In genomic region chr14:20811236-20811635, GRCm38 (mm10) we compare ENCODE assay signal across 23 mouse cellular contexts. TPM values are rescaled to one million over a fixed set of nuclear protein-coding genes. Genes with fewer than 3 reads are reported as not detected.
DNase-seq lines count a peak whose midpoint lies in the region; ATAC-seq lines count a peak whose summit lies in the region.
"Had no signal": no experiment of that assay in that cellular context is flagged by ENCODE, and none has a peak within 500 bp of the region (broad histone marks: within the 10 kb centered on the region; RNA-seq: fewer than 3 reads in every experiment).

No protein-coding gene starts in this region.

- DNase-seq in 416B (ENCODE audit: low read depth) (peak; percentile 89), MN1 (ENCODE audit: low spot score) (no peak)
- DNase-seq in natural killer cell, adult 2 months (ENCODE audit: low spot score in 2 of 2), result peak; percentile 29 to 52
- DNase-seq in kidney, postnatal 14 days, result no peak
- DNase-seq in lung, adult 18-20 months, result no peak
- DNase-seq: cerebellum, adult 9-10 months; gastrocnemius, postnatal 36 days; heart, postnatal 36 days; kidney, adult 9 months; kidney, postnatal 25 days; liver, postnatal 0 days; lung, postnatal 10 days had no signal

- H3K36me3 ChIP-seq in macrophage (ENCODE audit: inconsistent target), result no peaks in the 10 kb centered on the region
- H3K36me3 ChIP-seq: embryonic facial prominence, embryonic 10.5 days; forebrain, embryonic 10.5 days; G1E; heart, embryonic 15.5 days; hindbrain, embryonic 15.5 days; limb, embryonic 12.5 days had no signal

- 31% methylated on average over 8 of the region's 8 CpGs for WGBS in macrophage (ENCODE audit: missing documents)

- no peak overlapping the region for H3K4me3 ChIP-seq in macrophage (ENCODE audit: inconsistent target)
- H3K4me3 ChIP-seq: embryonic facial prominence, embryonic 10.5 days; forebrain, embryonic 10.5 days; heart, embryonic 15.5 days; hindbrain, embryonic 15.5 days; layer of hippocampus, adult 2 months; limb, embryonic 12.5 days had no signal

- peak overlapping the region; percentile 21; the same call in 1 of the 2 replicates for H3K27ac ChIP-seq in macrophage
- H3K27ac ChIP-seq: embryonic facial prominence, embryonic 10.5 days; forebrain, embryonic 10.5 days; heart, embryonic 15.5 days; hindbrain, embryonic 15.5 days; layer of hippocampus, adult 2 months; limb, embryonic 12.5 days had no signal

- ATAC-seq in CD4-positive, CD25-positive, alpha-beta regulatory T cell, adult 4 months, result peak; percentile 45
- ATAC-seq: intestine, embryonic 16.5 days; liver, postnatal 0 days; midbrain, embryonic 16.5 days had no signal

- no peaks in the 10 kb centered on the region for H3K79me2 ChIP-seq in macrophage (ENCODE audit: inconsistent target)

RNA-seq across cellular contexts. Expression of gene Camk2g, which starts 17.3 kb away (rescaled TPM):
- polyA plus RNA-seq in CD4-positive, CD25-positive, alpha-beta regulatory T cell, adult 4 months (2017; shearing (Covaris generic)), result 10 to 100 TPM; 32.6 to 37.8 TPM
- 100 to 1,000 TPM in 3 of 26 experiments, 10 to 100 TPM in 23; 14.3 to 109 (median 64.6) TPM for total RNA-seq in macrophage (2018; cell fraction: chromatin; rRNA removed)
- 10 to 100 TPM in 19 of 26 experiments, 1 to 10 TPM in 7; 4.5 to 18.4 (median 13.5) TPM for total RNA-seq in macrophage (2018; cell fraction: cytosol; rRNA removed)
- total RNA-seq in macrophage (2018; cell fraction: nucleus; rRNA removed), result 10 to 100 TPM in 25 of 26 experiments, 1 to 10 TPM in 1; 7.4 to 72.9 (median 29.9) TPM
- polyA plus RNA-seq in macrophage (2018), result 12.2 to 24.7 TPM (median 16.2 TPM) in 3 replicates

RNA-seq across cellular contexts. Expression of gene Plau, which starts 25.2 kb away (rescaled TPM):
- not detected for polyA plus RNA-seq in CD4-positive, CD25-positive, alpha-beta regulatory T cell, adult 4 months (2017; shearing (Covaris generic))
- 100 to 1,000 TPM in 7 of 26 experiments, 10 to 100 TPM in 18, 1 to 10 TPM in 1; 9.6 to 345 (median 38.2) TPM for total RNA-seq in macrophage (2018; cell fraction: chromatin; rRNA removed)
- 100 to 1,000 TPM in 7 of 26 experiments, 10 to 100 TPM in 19; 41.3 to 309 (median 83.1) TPM for total RNA-seq in macrophage (2018; cell fraction: cytosol; rRNA removed)
- total RNA-seq in macrophage (2018; cell fraction: nucleus; rRNA removed), result 100 to 1,000 TPM in 13 of 26 experiments, 10 to 100 TPM in 13; 32.6 to 727 (median 100) TPM
- 44.2 to 693 TPM (median 52.7 TPM) in 3 replicates for polyA plus RNA-seq in macrophage (2018)
- polyA plus RNA-seq: G1E had no signal

Comparison
In these comparisons a context has a peak if more than half of its experiments do, and no peak if none do; other contexts are left out.
1. DNase-seq: peak in 416B (single experiment) and natural killer cell, adult 2 months (2 of 2); none in kidney, postnatal 14 days (single experiment), lung, adult 18-20 months (0 of 2) and MN1 (single experiment).
2. RNA of gene Plau, which starts 25.2 kb away (polyA plus RNA-seq): 44.2 to 693 TPM in macrophage; not detected in CD4-positive, CD25-positive, alpha-beta regulatory T cell, adult 4 months; every median in the first group is over 10 times any median in the second.